Mouse (Mus musculus): ENCODE measurements around the gene Vamp5.

The Vamp5 gene

DNA sequence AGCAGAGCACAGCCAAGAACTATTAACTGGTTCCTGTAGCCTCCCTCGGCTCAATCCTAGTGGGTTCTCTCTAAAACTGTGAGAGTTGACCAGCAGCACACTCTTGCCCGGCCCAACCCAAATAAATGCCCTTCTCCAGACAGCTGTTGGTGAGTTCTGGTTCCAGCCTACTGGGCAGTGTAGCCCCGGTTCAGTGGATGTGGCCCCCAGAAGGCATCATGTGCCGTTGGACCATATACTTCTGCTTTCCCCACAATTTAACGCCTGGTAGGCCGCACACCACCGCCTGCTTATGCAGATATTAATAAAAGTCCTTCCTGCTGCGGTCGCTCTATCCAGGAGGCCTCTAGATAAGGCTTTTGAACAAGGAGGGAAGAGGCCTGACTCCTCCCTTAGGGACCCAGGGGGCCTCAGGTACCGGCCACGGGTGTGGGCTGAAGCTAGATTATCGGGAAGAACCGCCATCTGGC lies 9.2 kb upstream of the Vamp5 start:
- no peak for DNase-seq

DNA sequence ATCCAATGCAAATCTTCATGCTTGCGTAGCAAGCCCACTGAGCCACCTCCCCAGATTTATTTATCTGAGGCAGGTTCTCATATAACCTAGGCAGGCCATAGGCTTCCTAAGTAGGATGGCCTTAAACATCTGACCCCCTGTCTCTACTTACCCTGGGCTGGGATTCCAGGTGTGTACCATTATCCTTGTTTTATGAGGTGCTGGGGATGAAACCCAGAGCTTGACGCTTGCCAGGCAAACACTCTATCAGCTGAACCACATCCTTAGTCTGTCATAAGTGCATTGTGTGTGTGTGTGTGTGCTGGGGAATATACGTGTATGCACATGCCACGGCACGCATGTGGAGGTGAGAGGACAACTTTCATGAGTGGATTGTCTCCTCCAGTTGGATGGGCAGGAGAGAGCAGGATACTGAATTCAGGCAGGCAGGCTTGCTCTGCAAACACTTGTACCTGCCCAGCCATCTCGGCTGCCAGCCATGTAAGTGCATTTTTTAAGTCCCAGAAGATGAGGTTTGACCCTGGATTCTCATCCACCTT lies 8.6 kb upstream of the Vamp5 start:
- no peak for DNase-seq

DNA sequence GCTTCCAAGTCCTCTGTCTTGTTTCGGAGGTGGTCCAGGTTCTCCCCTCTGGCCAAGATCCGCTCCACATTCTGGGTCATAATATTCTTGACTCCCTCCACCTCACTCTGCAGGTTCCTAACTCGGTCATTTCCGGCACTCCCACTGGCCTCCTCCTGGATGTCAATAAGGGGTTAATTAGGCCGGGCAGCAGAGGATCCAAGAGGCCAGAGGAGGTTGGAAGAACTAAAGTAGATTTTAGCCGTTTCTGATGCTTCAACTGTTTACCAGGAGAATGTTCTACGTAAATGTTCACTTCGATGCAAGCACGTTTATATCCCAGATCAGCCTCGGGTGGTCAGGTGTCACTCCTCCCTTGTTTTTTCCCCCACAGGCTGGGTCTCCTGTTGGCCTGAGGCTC lies 8.0 kb upstream of the Vamp5 start:
- DNase-seq, result no peak

DNA sequence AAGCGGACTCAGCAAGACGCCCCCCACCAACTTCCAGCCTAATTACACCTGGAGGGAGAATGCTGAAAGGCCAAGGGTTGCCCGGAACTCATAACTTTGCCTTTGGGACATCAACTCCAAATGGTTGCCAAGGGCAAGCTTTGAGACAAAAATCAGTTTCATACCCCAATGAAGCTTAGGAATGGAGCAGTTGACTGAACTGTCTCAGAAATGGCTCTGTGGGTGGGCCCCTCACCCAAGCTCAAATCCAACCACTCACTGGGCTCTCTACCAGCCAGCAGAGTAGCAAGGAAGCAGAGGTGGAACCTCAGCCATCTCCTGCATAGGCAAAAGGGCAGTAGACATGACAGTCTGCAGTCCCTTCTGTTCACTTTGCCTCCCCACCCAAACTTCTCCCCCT lies 7.5 kb upstream of the Vamp5 start:
- DNase-seq, result no peak

DNA sequence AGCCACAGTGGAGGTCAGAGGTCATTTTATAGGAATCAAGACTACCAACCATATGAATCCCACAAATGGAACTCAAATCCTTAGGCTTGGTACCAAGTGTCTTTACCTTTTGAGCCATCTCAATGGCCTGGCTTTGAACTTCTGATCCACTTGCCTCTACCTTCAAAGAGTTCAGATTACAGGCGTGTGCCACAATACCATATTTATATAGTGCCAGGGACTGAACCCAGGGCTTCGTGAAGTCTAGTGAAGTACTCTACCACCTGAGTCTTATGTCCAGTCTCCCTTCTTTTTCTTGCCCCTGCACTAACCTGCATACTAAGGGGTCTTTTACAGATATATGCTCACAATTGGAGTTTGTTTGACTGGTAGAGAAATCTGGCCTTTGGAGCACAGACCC lies 6.3 kb upstream of the Vamp5 start:
- DNase-seq, result no peak

DNA sequence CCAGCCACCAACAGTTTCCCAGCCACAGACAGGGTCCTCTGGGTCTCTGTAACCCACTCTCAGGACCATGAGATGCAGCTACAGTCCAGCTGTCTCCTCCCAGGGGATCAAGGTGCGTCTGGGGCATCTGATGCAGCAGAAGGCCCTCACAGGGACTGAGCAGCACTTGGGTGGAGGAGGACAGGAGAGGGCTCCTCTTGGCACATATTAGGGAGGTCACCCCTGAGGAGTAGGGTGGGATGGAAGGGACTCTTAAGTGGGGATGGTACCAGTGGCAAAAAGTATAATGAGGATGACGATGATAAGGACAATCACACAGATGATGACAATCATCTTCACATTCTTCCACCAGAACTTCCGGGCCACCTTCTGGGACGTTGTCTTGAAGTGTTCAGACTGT lies 5.0 kb upstream of the Vamp5 start:
- no peak for DNase-seq

DNA sequence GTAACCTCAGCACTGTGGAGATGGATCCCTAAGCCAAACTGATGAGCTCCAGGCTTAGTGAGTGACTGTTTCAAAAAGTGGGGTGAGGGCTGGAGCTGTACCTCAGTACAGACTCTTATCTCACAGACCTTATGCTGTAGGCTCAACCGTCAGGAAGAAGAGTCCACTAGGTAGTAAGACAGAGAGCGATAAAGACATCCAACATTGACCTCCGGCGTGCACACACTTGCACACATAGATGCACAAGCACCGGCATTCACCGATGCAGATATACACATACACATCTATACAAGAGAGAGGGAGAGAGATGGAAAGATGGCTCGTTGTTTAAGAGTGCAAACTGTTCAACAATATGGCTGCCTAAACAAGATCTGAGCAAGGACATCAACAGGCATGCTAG lies 3.7 kb upstream of the Vamp5 start:
- no peak for DNase-seq

DNA sequence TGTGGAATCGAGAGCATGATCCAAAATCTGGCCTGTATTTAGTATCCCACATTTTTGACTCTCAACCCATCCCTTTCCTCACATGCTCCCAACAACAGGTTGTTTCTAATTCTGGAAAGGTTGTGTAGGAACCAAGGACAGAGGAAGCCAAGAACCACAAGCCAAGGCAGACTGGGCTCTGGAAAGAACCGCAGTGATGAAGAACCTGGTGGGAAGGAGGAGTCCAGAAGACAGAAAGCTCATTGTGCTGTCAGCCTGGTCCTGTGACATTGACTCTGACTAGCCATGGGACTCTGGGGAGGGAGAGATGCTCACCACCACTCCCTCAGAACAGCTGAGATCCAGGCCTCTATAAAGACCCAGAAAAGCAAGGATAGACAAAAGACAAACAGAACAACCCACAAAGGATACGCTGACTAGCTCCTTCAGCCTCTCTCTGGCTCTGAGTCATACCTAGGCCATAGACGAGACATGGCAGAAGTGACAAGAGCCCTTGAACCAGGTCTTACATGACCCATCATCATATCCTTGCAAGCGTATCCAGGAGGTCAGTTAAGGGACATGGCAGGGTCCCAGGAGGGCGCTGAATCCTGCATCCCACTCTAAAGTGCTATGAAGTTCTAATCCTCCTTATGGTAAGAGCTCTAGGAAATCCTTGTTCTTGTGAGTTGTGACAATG lies 3.0 kb upstream of the Vamp5 start:
- no peak for DNase-seq

DNA sequence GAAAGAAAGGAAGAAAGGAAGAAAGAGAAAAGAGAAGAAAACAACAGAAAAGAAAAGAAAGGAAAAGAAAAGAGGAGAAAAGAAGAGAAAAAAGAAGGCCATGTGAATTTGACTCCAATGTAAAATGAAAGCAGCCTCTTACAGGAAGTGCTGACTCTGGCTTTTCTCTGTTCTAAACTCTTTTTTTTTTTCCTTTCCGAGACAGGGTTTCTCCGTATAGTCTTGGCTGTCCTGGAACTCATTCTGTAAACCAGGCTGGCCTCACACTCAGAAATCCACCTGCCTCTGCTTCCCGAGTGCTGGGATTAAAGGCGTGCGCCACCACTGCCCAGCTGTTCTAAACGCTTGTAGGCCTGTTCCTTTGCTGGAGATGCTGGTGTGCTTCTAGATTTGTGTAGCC lies 2.2 kb upstream of the Vamp5 start:
- no peak for DNase-seq

DNA sequence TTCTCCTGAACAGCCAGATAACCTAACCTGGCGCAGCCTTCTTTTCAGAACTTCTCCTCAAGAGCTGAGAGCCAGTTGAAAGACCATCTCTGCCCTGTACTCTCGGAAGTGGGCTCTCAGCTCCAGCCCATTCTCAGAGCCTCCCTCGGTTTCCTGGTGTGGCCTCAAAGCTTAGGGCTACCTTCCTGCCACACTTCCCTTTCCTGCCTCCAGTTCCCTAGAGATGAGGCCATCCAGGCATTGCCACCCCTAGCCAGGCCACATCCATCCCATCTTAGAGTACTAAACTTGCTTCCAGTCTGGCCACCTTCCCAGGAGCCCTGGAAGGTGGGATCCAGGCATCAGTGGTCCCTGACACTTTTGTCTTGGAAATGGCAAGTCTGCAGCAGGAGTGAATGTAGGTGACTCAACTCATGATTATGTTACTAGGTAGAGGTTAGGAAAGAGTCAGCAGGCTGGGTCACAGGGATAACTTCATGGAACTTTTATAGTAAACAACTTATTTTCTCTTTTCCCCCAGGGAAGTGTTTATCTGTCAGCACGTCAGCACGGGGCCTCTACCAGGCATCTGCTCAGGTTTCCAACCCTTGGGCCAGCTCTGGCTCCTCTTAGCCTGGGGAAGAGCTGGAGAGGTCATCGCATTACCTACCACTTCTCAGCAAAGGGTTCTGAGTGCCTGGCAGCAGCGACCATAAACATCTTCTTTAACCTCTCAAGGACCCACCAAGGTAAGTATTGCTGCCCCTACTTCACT lies 714 bp downstream of the Vamp5 start:
- DNase-seq, result no peak

DNA sequence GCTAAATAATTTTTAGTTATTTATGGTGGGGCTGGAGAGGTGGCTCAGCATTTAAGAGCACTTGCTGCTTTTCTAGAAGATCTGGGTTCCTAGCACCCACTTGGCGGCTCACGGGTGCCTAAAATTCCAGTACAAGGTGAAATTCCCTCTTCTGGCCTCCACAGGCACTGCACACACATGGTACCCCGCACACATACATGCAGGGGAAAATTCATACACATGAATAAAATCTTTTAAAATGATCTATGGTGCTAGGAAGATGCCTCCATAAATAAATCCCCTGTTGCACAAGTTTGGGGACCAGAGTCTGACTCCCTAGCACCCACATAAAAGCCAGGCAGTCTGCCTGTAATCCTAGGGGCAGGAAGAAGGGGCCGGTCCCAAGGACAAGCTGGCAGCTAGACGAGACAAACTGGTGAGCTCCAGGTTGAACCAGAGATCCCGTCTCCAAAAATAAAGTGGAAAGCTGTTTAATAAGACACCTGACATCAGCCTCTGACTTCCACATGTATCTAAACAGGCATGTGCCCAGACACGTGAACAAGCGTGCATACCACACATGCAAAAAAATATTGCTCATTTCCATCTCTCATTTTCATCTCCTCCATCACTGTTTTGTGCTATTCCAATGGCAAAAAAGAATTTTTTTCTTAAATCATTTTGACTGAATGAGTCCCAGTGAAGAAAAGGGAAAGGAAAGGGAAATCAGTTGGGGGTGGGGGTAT lies 1.6 kb downstream of the Vamp5 start:
- DNase-seq, result no peak

DNA sequence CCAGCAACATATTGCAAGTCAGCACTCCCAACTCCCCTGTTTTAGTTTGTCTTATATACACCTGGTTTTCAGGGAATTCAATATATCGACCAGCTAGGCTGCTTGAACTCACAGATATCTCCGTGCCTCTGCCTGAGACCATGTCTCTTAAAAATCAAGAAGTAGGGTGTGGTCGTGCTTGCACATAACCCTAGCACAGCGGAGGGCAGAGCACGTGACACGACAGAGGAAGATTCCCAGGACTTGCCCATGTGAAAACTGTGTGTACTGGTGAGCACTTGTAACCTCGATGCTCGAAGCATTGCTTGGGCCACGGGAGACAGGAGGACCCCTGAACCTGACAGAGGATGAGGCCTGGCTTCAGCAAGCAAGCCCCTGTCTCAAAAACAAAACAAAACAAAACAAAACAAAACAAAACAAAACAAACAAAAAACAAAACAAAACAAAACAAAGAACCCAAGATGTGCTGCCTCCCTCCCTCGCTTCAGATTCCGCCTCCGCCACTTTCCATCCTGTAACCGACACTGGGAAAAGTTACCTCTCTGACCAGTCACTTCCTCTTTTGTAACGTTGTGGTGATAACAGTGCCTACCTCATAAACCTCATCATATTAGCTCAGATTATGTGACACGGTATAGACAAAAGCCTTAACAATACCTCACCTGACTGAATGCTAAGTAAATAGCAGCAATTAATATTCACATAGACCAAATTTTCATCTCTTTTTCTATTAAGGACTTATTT lies 5.3 kb downstream of the Vamp5 start:
- no peak for DNase-seq

DNA sequence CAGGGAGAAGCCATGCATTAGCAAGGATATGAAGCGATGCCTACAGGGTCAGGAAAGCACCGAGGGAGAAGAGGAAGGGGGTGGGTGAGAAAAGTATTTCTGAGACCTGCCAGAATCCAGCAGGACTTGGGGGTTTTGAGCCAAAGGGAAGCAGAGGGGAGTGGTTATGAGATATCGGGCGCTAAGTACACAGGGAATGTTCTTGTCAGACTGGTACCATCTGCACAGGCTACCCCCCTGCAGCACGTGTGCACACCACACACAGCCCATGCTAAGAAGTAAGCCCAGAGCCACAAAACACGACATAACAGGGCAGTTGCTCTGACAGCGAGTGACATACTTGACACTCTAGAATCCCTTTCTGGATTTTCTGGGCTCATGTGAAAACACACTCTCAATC lies 6.1 kb downstream of the Vamp5 start:
- no peak for DNase-seq

DNA sequence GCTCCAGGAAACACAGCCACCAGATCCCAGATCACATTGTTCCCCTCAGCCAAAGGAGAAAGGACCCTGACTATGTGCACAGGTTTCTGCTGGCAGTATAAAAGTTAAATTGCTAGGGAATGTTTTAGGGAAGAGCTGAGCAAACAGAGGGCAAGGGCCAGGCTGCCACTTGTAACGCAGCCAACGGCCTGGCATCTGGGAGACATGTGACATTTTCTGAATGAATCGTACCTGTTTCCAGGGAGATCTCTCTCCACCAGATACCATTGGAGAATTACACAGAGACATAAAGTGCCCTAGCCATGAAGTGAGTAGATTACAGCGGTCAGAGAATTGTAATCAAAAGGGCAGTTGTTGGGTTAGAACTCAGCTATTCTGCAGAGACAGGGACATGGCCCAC lies 7.1 kb downstream of the Vamp5 start:
- DNase-seq, result no peak

DNA sequence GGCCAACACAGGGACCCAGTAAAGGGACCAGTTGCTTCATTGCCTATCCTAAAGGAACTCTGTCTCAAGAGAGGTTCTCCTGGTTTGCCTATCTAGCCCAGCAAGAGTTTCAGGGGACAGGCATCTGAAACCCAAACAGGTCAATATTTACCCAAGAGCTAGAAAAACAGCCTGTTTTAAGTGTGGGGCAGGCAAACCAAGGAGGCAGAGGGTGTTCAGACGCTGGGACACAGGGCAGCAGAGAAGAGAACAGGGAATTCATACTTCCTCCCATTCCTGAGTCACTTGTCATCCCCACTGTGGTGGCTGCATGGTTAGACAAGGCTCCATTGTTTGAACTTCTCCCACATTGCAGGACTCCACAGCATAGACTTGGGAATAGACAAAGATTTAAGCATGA lies 8.7 kb downstream of the Vamp5 start:
- no peak for DNase-seq

DNA sequence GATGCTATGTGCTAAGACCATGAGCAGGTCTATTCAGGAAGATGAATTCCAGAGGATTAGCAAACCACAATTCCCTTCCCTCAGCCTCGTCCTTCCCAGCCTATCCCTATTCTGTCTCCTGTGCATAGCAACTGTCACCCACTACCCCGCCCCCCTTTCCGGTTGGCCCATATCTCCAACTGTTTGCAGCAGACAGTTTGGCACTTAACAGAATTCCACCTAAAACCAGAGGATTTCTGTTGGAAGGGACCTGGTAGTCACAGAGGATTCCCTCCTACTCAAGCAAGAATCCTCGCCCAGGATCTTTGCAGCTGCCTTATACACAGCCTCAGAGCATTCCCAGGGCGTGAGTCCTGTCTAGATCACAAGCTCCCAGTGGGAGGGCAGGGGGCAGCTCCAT lies 9.1 kb downstream of the Vamp5 start:
- DNase-seq, result no peak

DNA sequence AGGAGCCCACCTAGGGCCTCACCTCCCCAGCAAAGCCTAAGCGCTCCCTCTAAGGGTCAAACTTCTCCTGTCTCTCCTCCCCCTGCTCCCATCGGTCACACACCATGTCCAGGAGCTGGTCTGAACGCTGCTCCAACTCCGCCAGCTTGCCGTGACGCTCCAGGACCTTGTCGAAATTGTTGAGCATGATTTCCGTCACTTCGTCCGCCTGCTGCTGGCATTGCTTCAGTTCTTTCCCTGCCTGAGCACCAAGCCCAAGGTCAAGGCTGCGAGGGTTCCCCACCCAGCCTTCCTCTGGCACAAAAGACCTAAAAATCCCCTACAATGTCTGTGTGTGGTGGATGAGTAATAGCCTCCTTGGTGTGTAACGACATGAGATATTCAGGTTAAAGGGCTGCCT lies 10.2 kb downstream of the Vamp5 start:
- DNase-seq, result no peak

DNA sequence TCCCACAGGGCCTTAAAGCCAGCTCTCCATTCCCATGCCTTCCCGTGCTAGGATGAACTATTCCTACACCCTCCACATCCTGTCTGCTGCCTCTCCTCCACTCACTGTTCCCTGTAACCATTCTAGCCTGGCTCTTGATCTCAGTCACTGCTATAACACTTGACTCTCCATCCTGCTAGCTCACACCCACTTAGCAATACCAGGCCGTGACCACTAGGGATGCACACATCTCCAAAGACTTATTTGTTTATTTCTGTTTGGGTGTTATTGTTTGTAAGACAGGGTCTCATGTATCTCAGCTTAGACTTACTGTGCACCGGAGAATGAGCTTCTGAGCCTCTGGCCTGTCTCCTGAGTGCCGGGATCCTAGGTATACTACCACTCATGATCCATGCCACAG lies 10.7 kb downstream of the Vamp5 start:
- DNase-seq, result no peak

DNA sequence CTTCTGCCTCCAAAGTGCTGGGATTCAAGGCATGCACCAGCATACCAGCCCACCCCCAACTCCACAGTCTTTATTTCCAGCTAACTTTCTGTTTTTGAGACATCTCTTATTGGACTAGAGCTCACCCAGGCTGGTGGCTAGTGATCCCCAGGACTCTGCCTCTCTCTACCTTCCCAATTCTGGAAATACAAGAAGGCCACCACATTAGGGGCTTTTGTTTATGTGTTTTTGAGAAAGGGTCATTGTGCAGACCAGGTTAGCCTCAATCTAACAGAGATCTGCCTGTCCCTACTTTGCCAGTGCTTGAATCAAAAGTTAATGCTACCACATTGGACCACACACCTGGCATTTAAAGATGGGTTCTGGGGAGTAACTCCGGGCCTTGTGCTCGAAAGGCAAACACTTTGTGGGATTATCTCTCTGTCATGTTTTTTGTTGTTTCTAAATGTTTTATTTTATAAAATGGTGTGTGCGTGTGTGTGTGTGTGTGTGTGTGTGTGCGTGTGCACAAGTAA lies 12.8 kb downstream of the Vamp5 start:
- no peak for DNase-seq

DNA sequence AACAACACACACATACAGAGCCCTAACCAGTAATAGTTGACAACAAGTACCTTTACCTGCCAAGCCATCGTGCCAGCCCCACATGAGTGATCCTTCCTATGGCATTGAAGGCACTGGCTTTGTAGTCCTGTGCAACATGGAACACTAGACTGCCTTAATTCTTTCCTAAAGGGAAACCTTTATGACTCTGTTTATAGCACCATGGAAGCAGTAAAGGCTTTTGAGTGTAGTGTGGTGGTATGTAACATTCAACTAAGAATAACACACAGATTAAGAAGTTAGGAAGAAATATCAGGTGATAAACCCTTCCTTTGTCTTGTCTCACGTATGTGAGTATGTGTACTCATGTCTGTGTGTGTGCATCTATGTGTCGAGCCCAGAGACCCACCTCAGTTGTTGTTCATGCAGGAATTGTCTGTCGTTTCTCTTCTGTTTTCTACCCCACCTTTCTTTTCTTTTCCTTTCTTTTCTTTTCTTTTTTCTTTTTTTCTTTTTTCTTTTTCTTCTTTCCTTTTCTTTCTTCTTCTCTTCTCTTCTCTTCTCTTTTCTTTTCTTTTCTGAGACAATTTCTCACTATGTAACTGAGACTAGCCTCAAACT lies 13.3 kb downstream of the Vamp5 start, which contains the start of gene Rnf181:
TSS of gene Rnf181 (minus strand) at position 113 of the 600 bp plus-strand sequence.
- no peak for DNase-seq

DNA sequence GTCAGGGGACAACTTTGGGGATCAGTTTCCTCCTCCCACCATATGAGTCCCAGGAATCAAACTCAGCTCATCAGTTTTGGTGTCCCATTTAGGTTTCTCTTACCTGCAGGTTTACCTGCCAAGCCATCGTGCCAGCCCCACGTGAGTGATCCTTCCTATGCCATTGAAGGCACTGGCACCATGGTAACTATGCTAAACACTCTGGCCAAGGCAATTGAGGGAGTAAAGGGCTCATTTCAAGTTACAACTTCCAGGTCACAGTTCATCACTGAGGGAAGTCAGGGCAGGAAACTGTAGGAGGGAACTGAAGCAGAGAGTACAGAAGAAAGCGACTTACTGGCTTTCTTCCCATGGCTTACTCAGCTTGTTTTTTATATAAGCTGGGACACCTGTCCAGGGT lies 14.0 kb downstream of the Vamp5 start:
- DNase-seq, result no peak

DNA sequence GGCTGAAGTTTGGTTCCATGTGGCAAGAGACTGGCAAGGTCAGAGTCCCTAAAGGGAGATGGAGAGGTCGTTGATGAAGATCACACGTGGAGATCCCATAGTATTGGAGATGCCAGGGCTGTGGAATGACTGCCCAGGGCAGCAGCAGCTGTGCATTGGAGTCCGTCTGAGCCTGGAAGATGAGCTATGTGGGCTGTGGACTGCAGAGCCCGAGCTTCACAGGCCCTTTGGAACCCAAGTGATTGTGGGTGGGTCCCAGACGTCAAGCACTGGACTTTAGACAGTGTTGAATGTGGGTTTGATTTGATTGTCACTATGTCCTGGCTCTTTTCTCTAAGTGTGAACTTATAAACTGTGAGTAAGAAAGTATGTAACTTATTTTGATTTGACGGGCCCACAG lies 15.3 kb downstream of the Vamp5 start:
- DNase-seq, result no peak
